ENCODE assay signal across 9 mouse cellular contexts in genomic region chr7:27675222-27675612, GRCm38 (mm10). TPM values are rescaled to one million over a fixed set of nuclear protein-coding genes. Genes with fewer than 3 reads are reported as not detected.
DNase-seq lines count a peak whose midpoint lies in the region; ATAC-seq and TF ChIP-seq lines count a peak whose summit lies in the region.
"Had no signal": no experiment of that assay in that cellular context is flagged by ENCODE, and none has a peak within 500 bp of the region (broad histone marks: within the 10 kb centered on the region; RNA-seq: fewer than 3 reads in every experiment).

No protein-coding gene starts in this region.

- ATAC-seq in heart, embryonic 14.5 days (ENCODE audit: insufficient number of reproducible peaks, insufficient read depth, low FRiP score, low read depth), result no peak
- ATAC-seq in forebrain, postnatal 0 days, result no peak
- ATAC-seq in liver, embryonic 16.5 days (ENCODE audit: low read depth), result no peak
- ATAC-seq in CD4-positive, CD25-positive, alpha-beta regulatory T cell, adult 4 months, result no peak

- H3K9ac ChIP-seq in heart, embryonic 14.5 days (ENCODE audit: low read length), result no peak overlapping the region
- peak overlapping the region; percentile 22; the same call in 1 of the 2 replicates for H3K9ac ChIP-seq in ES-E14 (ENCODE audit: insufficient read depth, low read depth, low read length, poor library complexity, severe bottlenecking)
- H3K9ac ChIP-seq in forebrain, postnatal 0 days, result peak overlapping the region; percentile 88
- peak overlapping the region; percentile 78; the same call in 1 of the 2 replicates for H3K9ac ChIP-seq in liver, embryonic 16.5 days (ENCODE audit: low read depth, low read length)

- no peak for DNase-seq in heart, postnatal 10 days
- no peak for DNase-seq in ES-E14 (ENCODE audit: low read depth, low spot score)
- DNase-seq in forebrain, postnatal 0 days, result no peak
- no peak for DNase-seq in spleen, postnatal 14 days (ENCODE audit: low spot score in 2 of 2)
- DNase-seq in gastrocnemius, postnatal 36 days, result no peak

- intact Hi-C loops in heart, postnatal 10 days (cut with DNase I), result no loop called here
- intact Hi-C loops in gastrocnemius, postnatal 36 days (cut with DNase I), result no loop called here

- H3K36me3 ChIP-seq in heart, embryonic 14.5 days (ENCODE audit: control insufficient read depth, insufficient read depth, low read length), result peaks cover 7% of the 10 kb centered on the region; the same call in 1 of the 2 replicates
- no peaks in the 10 kb centered on the region; the same call in 1 of the 2 replicates for H3K36me3 ChIP-seq in ES-E14 (ENCODE audit: control insufficient read depth, insufficient read depth, low read length, poor library complexity, severe bottlenecking)
- peaks cover 10% of the 10 kb centered on the region for H3K36me3 ChIP-seq in forebrain, postnatal 0 days (ENCODE audit: insufficient read depth)
- H3K36me3 ChIP-seq in liver, embryonic 16.5 days (ENCODE audit: control insufficient read depth, insufficient read depth), result no peaks in the 10 kb centered on the region

- in situ Hi-C loops in ES-E14 (cut with MboI; ENCODE audit: low sequenced_read_pairs in 2 of 2, unreplicated experiment in 2 of 2), result loop anchor here in 1 of 2 experiments (25.0 kb wide), 1 partner anchor 388 kb away; no protein-coding TSS in a partner anchor

- no peaks in the 10 kb centered on the region for H3K9me3 ChIP-seq in heart, embryonic 14.5 days (ENCODE audit: control insufficient read depth, low read length)
- H3K9me3 ChIP-seq in ES-E14 (ENCODE audit: control insufficient read depth, insufficient read depth, low read depth, low read length), result no peaks in the 10 kb centered on the region
- H3K9me3 ChIP-seq in forebrain, postnatal 0 days (ENCODE audit: low read length), result no peaks in the 10 kb centered on the region
- H3K9me3 ChIP-seq in liver, embryonic 16.5 days (replicated peaks; ENCODE audit: control insufficient read depth, low read length), result no peaks in the 10 kb centered on the region

- H3K4me1 ChIP-seq in heart, embryonic 14.5 days (ENCODE audit: control insufficient read depth in 2 of 2, insufficient read depth in 2 of 2, low read length in 2 of 2), result peaks cover 11 to 14% of the 10 kb centered on the region in 2 experiments; a peak in 3 of 4 replicates
- H3K4me1 ChIP-seq in ES-E14 (ENCODE audit: control insufficient read depth in 2 of 2, insufficient read depth in 2 of 2, low read length in 2 of 2, poor library complexity in 1 of 2), result peaks cover 0 to 7% of the 10 kb centered on the region in 2 experiments; a peak in 2 of 4 replicates
- peaks cover 20% of the 10 kb centered on the region for H3K4me1 ChIP-seq in forebrain, postnatal 0 days (ENCODE audit: insufficient read depth)
- peaks cover 17% of the 10 kb centered on the region for H3K4me1 ChIP-seq in liver, embryonic 16.5 days (ENCODE audit: control insufficient read depth, low read depth, low read length)

- peak; percentile 24; the same call in 1 of the 2 replicates for TF ChIP-seq CTCF in forebrain, postnatal 0 days (IDR thresholded peaks at IDR 0.05; ENCODE audit: low read depth)

- WGBS in heart, embryonic 14.5 days, result 29% methylated on average over 14 of the region's 14 CpGs
- WGBS in forebrain, postnatal 0 days, result 34% methylated on average over 14 of the region's 14 CpGs
- WGBS in liver, embryonic 16.5 days (ENCODE audit: insufficient replicate concordance), result 32% methylated on average over 14 of the region's 14 CpGs

- no peaks in the 10 kb centered on the region for H3K27me3 ChIP-seq in heart, embryonic 14.5 days (ENCODE audit: control insufficient read depth, insufficient read depth, low read length)
- no peaks in the 10 kb centered on the region for H3K27me3 ChIP-seq in forebrain, postnatal 0 days (ENCODE audit: insufficient read depth, low read length)
- peaks cover 9% of the 10 kb centered on the region for H3K27me3 ChIP-seq in liver, embryonic 16.5 days (ENCODE audit: control insufficient read depth, insufficient read depth, low read depth, low read length)

- peak overlapping the region in 1 of 2 experiments; percentile 86; a peak in 1 of 4 replicates for H3K4me3 ChIP-seq in heart, embryonic 14.5 days (ENCODE audit: control insufficient read depth in 1 of 2, insufficient read depth in 1 of 2, low read depth in 1 of 2, low read length in 2 of 2)
- H3K4me3 ChIP-seq in ES-E14 (ENCODE audit: insufficient read depth in 1 of 2, low read depth in 1 of 2, low read length in 2 of 2, poor library complexity in 1 of 2, severe bottlenecking in 1 of 2), result peak overlapping the region; percentile 77 to 89
- peak overlapping the region; percentile 90 for H3K4me3 ChIP-seq in forebrain, postnatal 0 days (ENCODE audit: low read depth, low read length)
- H3K4me3 ChIP-seq in liver, embryonic 16.5 days (ENCODE audit: low read depth, low read length), result peak overlapping the region; percentile 85

- H3K4me2 ChIP-seq in heart, embryonic 14.5 days (ENCODE audit: low read length), result peak overlapping the region; percentile 100
- H3K4me2 ChIP-seq in forebrain, postnatal 0 days (ENCODE audit: low read depth), result peak overlapping the region; percentile 97
- H3K4me2 ChIP-seq in liver, embryonic 16.5 days (ENCODE audit: low read depth, low read length), result peak overlapping the region; percentile 99

- no peak overlapping the region for H3K27ac ChIP-seq in heart, embryonic 14.5 days (replicated peaks in 1 of 2; ENCODE audit: control insufficient read depth in 1 of 2, insufficient read depth in 1 of 2, low read depth in 2 of 2, low read length in 2 of 2)
- no peak overlapping the region for H3K27ac ChIP-seq in ES-E14 (ENCODE audit: insufficient read depth, low read depth, low read length, poor library complexity, severe bottlenecking)
- peak overlapping the region; percentile 80 for H3K27ac ChIP-seq in forebrain, postnatal 0 days (ENCODE audit: low read depth, low read length)
- H3K27ac ChIP-seq in liver, embryonic 16.5 days (ENCODE audit: low read length), result no peak overlapping the region

TF ChIP-seq in ES-E14, 5 proteins besides CTCF, POLR2A, EP300 and RAD21:
- no peak for TF ChIP-seq MAFK (IDR thresholded peaks at IDR 0.05; ENCODE audit: insufficient read depth, low read depth, low read length)

RNA-seq across cellular contexts. Expression of gene Map3k10, which starts 0.8 kb away (rescaled TPM):
- 3.8 and 4.3 TPM in 2 replicates for polyA plus RNA-seq in heart, embryonic 14.5 days (2014; fragmentation: Nextera tagmentation; extraction: Ambion mirVana)
- 10 to 100 TPM; 18.1 to 18.9 TPM for total RNA-seq in heart, postnatal 10 days (2021)
- 20.2 and 21.6 TPM in 2 replicates for total RNA-seq in ES-E14 (2012; rRNA removed)
- total RNA-seq in forebrain, postnatal 0 days (2014; rRNA removed), result 117 and 126 TPM in 2 replicates
- polyA plus RNA-seq in forebrain, postnatal 0 days (2015; fragmentation: Nextera tagmentation; extraction: Ambion mirVana), result 20.8 and 22.5 TPM in 2 replicates
- 1.1 and 1.4 TPM in 2 replicates for polyA plus RNA-seq in liver, embryonic 16.5 days (2015; fragmentation: Nextera tagmentation; extraction: Ambion mirVana)
- 1 to 10 TPM in 1 of 2 experiments, under 1 TPM in 1; 0.76 to 1.5 TPM for polyA plus RNA-seq in CD4-positive, CD25-positive, alpha-beta regulatory T cell, adult 4 months (2017; shearing (Covaris generic))
- 10 to 100 TPM; 30.6 to 34.2 TPM for total RNA-seq in gastrocnemius, postnatal 36 days (2021)

RNA-seq across cellular contexts. Expression of gene Zfp607b, which starts 13.9 kb away (rescaled TPM):
- 2.2 and 2.5 TPM in 2 replicates for polyA plus RNA-seq in heart, embryonic 14.5 days (2014; fragmentation: Nextera tagmentation; extraction: Ambion mirVana)
- total RNA-seq in heart, postnatal 10 days (2021), result under 1 TPM; 0.62 to 0.69 TPM
- total RNA-seq in ES-E14 (2012; rRNA removed), result 5.3 and 6.6 TPM in 2 replicates
- 8.5 and 10.6 TPM in 2 replicates for total RNA-seq in forebrain, postnatal 0 days (2014; rRNA removed)
- polyA plus RNA-seq in forebrain, postnatal 0 days (2015; fragmentation: Nextera tagmentation; extraction: Ambion mirVana), result 5.7 and 6.5 TPM in 2 replicates
- polyA plus RNA-seq in liver, embryonic 16.5 days (2015; fragmentation: Nextera tagmentation; extraction: Ambion mirVana), result 0.58 and 0.68 TPM in 2 replicates
- polyA plus RNA-seq in CD4-positive, CD25-positive, alpha-beta regulatory T cell, adult 4 months (2017; shearing (Covaris generic)), result 1 to 10 TPM; 3.0 to 3.6 TPM
- under 1 TPM; 0.26 to 0.37 TPM for total RNA-seq in gastrocnemius, postnatal 36 days (2021)

RNA-seq across cellular contexts. Expression of gene Ttc9b, which starts 21.5 kb away (rescaled TPM):
- 0.32 TPM in 1 of 2 replicates, not detected in the other for polyA plus RNA-seq in heart, embryonic 14.5 days (2014; fragmentation: Nextera tagmentation; extraction: Ambion mirVana)
- total RNA-seq in heart, postnatal 10 days (2021), result not detected
- 0.54 and 0.74 TPM in 2 replicates for total RNA-seq in ES-E14 (2012; rRNA removed)
- 95.8 and 111 TPM in 2 replicates for total RNA-seq in forebrain, postnatal 0 days (2014; rRNA removed)
- 116 and 118 TPM in 2 replicates for polyA plus RNA-seq in forebrain, postnatal 0 days (2015; fragmentation: Nextera tagmentation; extraction: Ambion mirVana)
- polyA plus RNA-seq in liver, embryonic 16.5 days (2015; fragmentation: Nextera tagmentation; extraction: Ambion mirVana), result not detected in 2 replicates
- not detected for polyA plus RNA-seq in CD4-positive, CD25-positive, alpha-beta regulatory T cell, adult 4 months (2017; shearing (Covaris generic))
- not detected for total RNA-seq in gastrocnemius, postnatal 36 days (2021)
- total RNA-seq: heart, postnatal 36 days had no signal

RNA-seq across cellular contexts. Expression of gene Zfp60, which starts 56.0 kb away (rescaled TPM):
- 16.9 and 17.9 TPM in 2 replicates for polyA plus RNA-seq in heart, embryonic 14.5 days (2014; fragmentation: Nextera tagmentation; extraction: Ambion mirVana)
- total RNA-seq in heart, postnatal 10 days (2021), result 10 to 100 TPM in 1 of 2 experiments, 1 to 10 TPM in 1; 7.4 to 11.2 TPM
- total RNA-seq in ES-E14 (2012; rRNA removed), result 11.0 and 12.0 TPM in 2 replicates
- 41.3 and 46.0 TPM in 2 replicates for total RNA-seq in forebrain, postnatal 0 days (2014; rRNA removed)
- polyA plus RNA-seq in forebrain, postnatal 0 days (2015; fragmentation: Nextera tagmentation; extraction: Ambion mirVana), result 24.3 and 44.3 TPM in 2 replicates
- 4.1 and 4.3 TPM in 2 replicates for polyA plus RNA-seq in liver, embryonic 16.5 days (2015; fragmentation: Nextera tagmentation; extraction: Ambion mirVana)
- polyA plus RNA-seq in CD4-positive, CD25-positive, alpha-beta regulatory T cell, adult 4 months (2017; shearing (Covaris generic)), result 10 to 100 TPM; 11.7 to 19.1 TPM
- 1 to 10 TPM; 4.5 to 5.8 TPM for total RNA-seq in gastrocnemius, postnatal 36 days (2021)

Comparison
In these comparisons a context has a peak if more than half of its experiments do, and no peak if none do; other contexts are left out.
1. RNA of gene Ttc9b, which starts 21.5 kb away (total RNA-seq): 95.8 to 111 TPM in forebrain, postnatal 0 days; 0.54 to 0.74 TPM in ES-E14, not detected in heart, postnatal 10 days and not detected in gastrocnemius, postnatal 36 days; every median in the first group is over 10 times any median in the second.
2. Peak in every context shown above with its lines, with median percentiles within 50 percentile points of each other: H3K4me2 ChIP-seq.